Mouse (Mus musculus) layer of hippocampus, postnatal 25 days (tissue): ENCODE measurements around the gene Ppie. TPM values are rescaled to one million over a fixed set of nuclear protein-coding genes. Genes with fewer than 3 reads are reported as not detected.

Experiments used
- total RNA-seq, 2 experiments: library from RNA; stranded (reverse); gene quantifications; 2 replicates each; pipeline ENCODE4 v1.2.3; 2021

Gene Ppie
- total RNA-seq, 2 experiments from 2014 or later: 20.3 to 21.8 TPM

Other genes starting within 250 kb of the Ppie start
- gene Mfsd2a, start 178.8 kb downstream of the Ppie start, total RNA-seq: 10 to 100 TPM; 37.9 to 54.8 TPM
- gene Mycl, start 144.3 kb downstream of the Ppie start, total RNA-seq: 10 to 100 TPM; 33.9 to 37.8 TPM
- 10 to 100 TPM; 20.2 to 26.9 TPM for gene Trit1, start 123.4 kb downstream of the Ppie start, total RNA-seq
- under 1 TPM; 0.22 to 0.45 TPM for gene Bmp8b, start 34.8 kb downstream of the Ppie start, total RNA-seq
- not detected for gene Oxct2b, start 23.7 kb downstream of the Ppie start, total RNA-seq
- gene Hpcal4, start 43.3 kb upstream of the Ppie start, total RNA-seq: 100 to 1,000 TPM; 486 to 540 TPM
- 10 to 100 TPM; 15.7 to 16.3 TPM for gene Nt5c1a, start 61.6 kb upstream of the Ppie start, total RNA-seq
- 1 to 10 TPM; 3.9 to 4.8 TPM for gene Heyl, start 93.6 kb upstream of the Ppie start, total RNA-seq
- gene Pabpc4, start 122.4 kb upstream of the Ppie start, total RNA-seq: 10 to 100 TPM; 46.3 to 46.5 TPM
- gene Oxct2a, start 183.7 kb upstream of the Ppie start, total RNA-seq: not detected
- under 1 TPM in 1 of 2 experiments, not detected in 1; 0.22 TPM for gene Bmp8a, start 203.3 kb upstream of the Ppie start, total RNA-seq